Mouse (Mus musculus): ENCODE measurements around the gene Ttc29. TPM values are rescaled to one million over a fixed set of nuclear protein-coding genes. Genes with fewer than 3 reads are reported as not detected.

Ttc29 gene
- polyA plus RNA-seq, 1 experiment from 2014 or later, result 0.14 TPM

GRCm38 (mm10) chr8:78232870-78233707 is 20.0 kb downstream of the Ttc29 start:
- Histone ChIP-seq H3K27ac (ENCODE audit: low read length) (no peak overlapping the region), H3K4me3 (replicated peaks; ENCODE audit: low read length) (no peak overlapping the region), H3K9me3 (replicated peaks; ENCODE audit: control insufficient read depth, low read length) (no peaks in the 10 kb centered on the region), H3K9ac (ENCODE audit: low read length) (no peak overlapping the region), H3K36me3 (ENCODE audit: control insufficient read depth, insufficient read depth, low read length) (no peaks in the 10 kb centered on the region), H3K27me3 (ENCODE audit: control insufficient read depth, insufficient read depth, low read length) (no peaks in the 10 kb centered on the region), H3K4me1 (ENCODE audit: control insufficient read depth, insufficient read depth, low read length) (0 out of 2 replicates have a peak, but pooled peaks cover 5% of the 10 kb centered on the region), H3K4me2 (ENCODE audit: low read depth, low read length) (peak overlapping the region; percentile 13; the same call in 1 of the 2 replicates)
- WGBS, result 43% methylated on average over 14 of the region's 14 CpGs
- ATAC-seq (ENCODE audit: insufficient read depth, low FRiP score), result no peak

GRCm38 (mm10) chr8:78233708-78234201 is 20.7 kb downstream of the Ttc29 start:
- H3K27me3 ChIP-seq (ENCODE audit: control insufficient read depth, insufficient read depth, low read length), result no peaks in the 10 kb centered on the region
- no peak overlapping the region for H3K9ac ChIP-seq (ENCODE audit: low read length)
- H3K9me3 ChIP-seq (replicated peaks; ENCODE audit: control insufficient read depth, low read length), result no peaks in the 10 kb centered on the region
- 67% methylated on average over 7 of the region's 7 CpGs for WGBS
- ATAC-seq (ENCODE audit: insufficient read depth, low FRiP score), result no peak
- no peaks in the 10 kb centered on the region for H3K36me3 ChIP-seq (ENCODE audit: control insufficient read depth, insufficient read depth, low read length)
- no peak overlapping the region for H3K27ac ChIP-seq (ENCODE audit: low read length)
- no peak overlapping the region for H3K4me3 ChIP-seq (replicated peaks; ENCODE audit: low read length)
- no peak overlapping the region for H3K4me2 ChIP-seq (ENCODE audit: low read depth, low read length)
- H3K4me1 ChIP-seq (ENCODE audit: control insufficient read depth, insufficient read depth, low read length), result 0 out of 2 replicates have a peak, but pooled peaks cover 5% of the 10 kb centered on the region

- H3K27me3 ChIP-seq (ENCODE audit: control insufficient read depth, insufficient read depth, low read length), result no peaks in the 10 kb centered on the region
These were observed 25.0 kb downstream of the Ttc29 start for GRCm38 (mm10) chr8:78237972-78238675.

GRCm38 (mm10) chr8:78251115-78251514 is 38.0 kb downstream of the Ttc29 start:
- WGBS, result 64% methylated on average over 3 of the region's 3 CpGs
- Histone ChIP-seq H3K27ac (ENCODE audit: low read length) (no peak overlapping the region), H3K4me2 (ENCODE audit: low read depth, low read length) (no peak overlapping the region), H3K36me3 (ENCODE audit: control insufficient read depth, insufficient read depth, low read length) (no peaks in the 10 kb centered on the region), H3K4me1 (ENCODE audit: control insufficient read depth, insufficient read depth, low read length) (no peaks in the 10 kb centered on the region), H3K4me3 (replicated peaks; ENCODE audit: low read length) (no peak overlapping the region), H3K27me3 (ENCODE audit: control insufficient read depth, insufficient read depth, low read length) (no peaks in the 10 kb centered on the region), H3K9me3 (replicated peaks; ENCODE audit: control insufficient read depth, low read length) (no peaks in the 10 kb centered on the region), H3K9ac (ENCODE audit: low read length) (no peak overlapping the region)
- no peak for ATAC-seq (ENCODE audit: insufficient read depth, low FRiP score)

More at GRCm38 (mm10) chr8:78237972-78238675, 25.0 kb downstream of the Ttc29 start:
- Histone ChIP-seq H3K36me3 (ENCODE audit: control insufficient read depth, insufficient read depth, low read length) (no peaks in the 10 kb centered on the region), H3K9ac (ENCODE audit: low read length) (no peak overlapping the region), H3K27ac (ENCODE audit: low read length) (no peak overlapping the region), H3K4me2 (ENCODE audit: low read depth, low read length) (no peak overlapping the region), H3K4me1 (ENCODE audit: control insufficient read depth, insufficient read depth, low read length) (0 out of 2 replicates have a peak, but pooled peaks cover 5% of the 10 kb centered on the region), H3K4me3 (replicated peaks; ENCODE audit: low read length) (no peak overlapping the region), H3K9me3 (replicated peaks; ENCODE audit: control insufficient read depth, low read length) (no peaks in the 10 kb centered on the region)
- WGBS, result 57% methylated on average over 6 of the region's 6 CpGs
- ATAC-seq (ENCODE audit: insufficient read depth, low FRiP score), result no peak

- H3K4me1 ChIP-seq (ENCODE audit: control insufficient read depth, insufficient read depth, low read length), result no peaks in the 10 kb centered on the region
- H3K4me2 ChIP-seq (ENCODE audit: low read depth, low read length), result no peak overlapping the region
- no peaks in the 10 kb centered on the region for H3K36me3 ChIP-seq (ENCODE audit: control insufficient read depth, insufficient read depth, low read length)
- WGBS, result 79% methylated on average over 4 of the region's 4 CpGs
- no peak overlapping the region for H3K4me3 ChIP-seq (replicated peaks; ENCODE audit: low read length)
- no peak overlapping the region for H3K9ac ChIP-seq (ENCODE audit: low read length)
- no peaks in the 10 kb centered on the region for H3K9me3 ChIP-seq (replicated peaks; ENCODE audit: control insufficient read depth, low read length)
- no peak for ATAC-seq (ENCODE audit: insufficient read depth, low FRiP score)
- H3K27me3 ChIP-seq (ENCODE audit: control insufficient read depth, insufficient read depth, low read length), result no peaks in the 10 kb centered on the region
- no peak overlapping the region for H3K27ac ChIP-seq (ENCODE audit: low read length)
These were observed 41.3 kb downstream of the Ttc29 start for GRCm38 (mm10) chr8:78254374-78254773.

- H3K4me2 ChIP-seq (ENCODE audit: low read depth, low read length), result no peak overlapping the region
- 91% methylated on average over 3 of the region's 3 CpGs for WGBS
- no peaks in the 10 kb centered on the region for H3K36me3 ChIP-seq (ENCODE audit: control insufficient read depth, insufficient read depth, low read length)
- H3K27ac ChIP-seq (ENCODE audit: low read length), result no peak overlapping the region
- ATAC-seq (ENCODE audit: insufficient read depth, low FRiP score), result no peak
- no peaks in the 10 kb centered on the region for H3K27me3 ChIP-seq (ENCODE audit: control insufficient read depth, insufficient read depth, low read length)
- H3K4me3 ChIP-seq (replicated peaks; ENCODE audit: low read length), result no peak overlapping the region
- no peak overlapping the region for H3K9ac ChIP-seq (ENCODE audit: low read length)
- no peaks in the 10 kb centered on the region for H3K4me1 ChIP-seq (ENCODE audit: control insufficient read depth, insufficient read depth, low read length)
- H3K9me3 ChIP-seq (replicated peaks; ENCODE audit: control insufficient read depth, low read length), result no peaks in the 10 kb centered on the region
These were observed 41.9 kb downstream of the Ttc29 start for GRCm38 (mm10) chr8:78255011-78255410.

GRCm38 (mm10) chr8:78265506-78265905 is 52.4 kb downstream of the Ttc29 start:
- no peak for ATAC-seq (ENCODE audit: insufficient read depth, low FRiP score)
- Histone ChIP-seq H3K9ac (ENCODE audit: low read length) (no peak overlapping the region), H3K27me3 (ENCODE audit: control insufficient read depth, insufficient read depth, low read length) (no peaks in the 10 kb centered on the region), H3K4me1 (ENCODE audit: control insufficient read depth, insufficient read depth, low read length) (no peaks in the 10 kb centered on the region), H3K27ac (ENCODE audit: low read length) (no peak overlapping the region), H3K4me2 (ENCODE audit: low read depth, low read length) (no peak overlapping the region), H3K4me3 (replicated peaks; ENCODE audit: low read length) (no peak overlapping the region), H3K36me3 (ENCODE audit: control insufficient read depth, insufficient read depth, low read length) (no peaks in the 10 kb centered on the region), H3K9me3 (replicated peaks; ENCODE audit: control insufficient read depth, low read length) (no peaks in the 10 kb centered on the region)
- WGBS, result 78% methylated on average over 5 of the region's 5 CpGs

- ATAC-seq (ENCODE audit: insufficient read depth, low FRiP score), result no peak
- 34% methylated on average over 3 of the region's 3 CpGs for WGBS
- no peaks in the 10 kb centered on the region for H3K27me3 ChIP-seq (ENCODE audit: control insufficient read depth, insufficient read depth, low read length)
- H3K27ac ChIP-seq (ENCODE audit: low read length), result no peak overlapping the region
- H3K36me3 ChIP-seq (ENCODE audit: control insufficient read depth, insufficient read depth, low read length), result no peaks in the 10 kb centered on the region
- H3K9ac ChIP-seq (ENCODE audit: low read length), result no peak overlapping the region
- no peaks in the 10 kb centered on the region for H3K4me1 ChIP-seq (ENCODE audit: control insufficient read depth, insufficient read depth, low read length)
- no peaks in the 10 kb centered on the region for H3K9me3 ChIP-seq (replicated peaks; ENCODE audit: control insufficient read depth, low read length)
- H3K4me2 ChIP-seq (ENCODE audit: low read depth, low read length), result no peak overlapping the region
- no peak overlapping the region for H3K4me3 ChIP-seq (replicated peaks; ENCODE audit: low read length)
These were observed 53.1 kb downstream of the Ttc29 start for GRCm38 (mm10) chr8:78266231-78266630.

GRCm38 (mm10) chr8:78267894-78268411 is 54.9 kb downstream of the Ttc29 start:
- H3K9me3 ChIP-seq (replicated peaks; ENCODE audit: control insufficient read depth, low read length), result no peaks in the 10 kb centered on the region
- ATAC-seq (ENCODE audit: insufficient read depth, low FRiP score), result no peak
- H3K27ac ChIP-seq (ENCODE audit: low read length), result no peak overlapping the region
- H3K27me3 ChIP-seq (ENCODE audit: control insufficient read depth, insufficient read depth, low read length), result no peaks in the 10 kb centered on the region
- H3K4me1 ChIP-seq (ENCODE audit: control insufficient read depth, insufficient read depth, low read length), result no peaks in the 10 kb centered on the region
- no peak overlapping the region for H3K9ac ChIP-seq (ENCODE audit: low read length)
- H3K4me3 ChIP-seq (replicated peaks; ENCODE audit: low read length), result no peak overlapping the region
- no peak overlapping the region for H3K4me2 ChIP-seq (ENCODE audit: low read depth, low read length)
- 15% methylated on average over 7 of the region's 7 CpGs for WGBS
- H3K36me3 ChIP-seq (ENCODE audit: control insufficient read depth, insufficient read depth, low read length), result no peaks in the 10 kb centered on the region

All from stomach, embryonic 16.5 days (tissue).